Mouse (Mus musculus): ENCODE measurements at regions not wholly inside any gene's neighbourhood (a gene's known extent, or its start where the extent isn't known, plus 50 kb on each side); places are given as distances from the start of the nearest gene placed in this dataset.
A peak's percentile ranks its signal among the peaks of the same experiment; 100 is the strongest.

- 48% methylated on average over 3 of the region's 3 CpGs for WGBS
- Histone ChIP-seq H3K27ac (ENCODE audit: poor library complexity, severe bottlenecking) (no peak overlapping the region), H3K4me2 (no peak overlapping the region), H3K9ac (no peak overlapping the region), H3K36me3 (no peaks in the 10 kb centered on the region), H3K4me1 (replicated peaks) (peaks cover 30% of the 10 kb centered on the region), H3K27me3 (replicated peaks) (no peaks in the 10 kb centered on the region), H3K4me3 (no peak overlapping the region), H3K9me3 (replicated peaks) (no peaks in the 10 kb centered on the region)
- no peak for ATAC-seq (ENCODE audit: insufficient number of reproducible peaks, low FRiP score)
Measured at GRCm38 (mm10) chr17:27339823-27340222, 135.6 kb upstream of the Lemd2 start.

- no peak overlapping the region for H3K27ac ChIP-seq (ENCODE audit: poor library complexity, severe bottlenecking)
- H3K27me3 ChIP-seq (replicated peaks), result no peaks in the 10 kb centered on the region
- no peaks in the 10 kb centered on the region for H3K36me3 ChIP-seq
- no peak for ATAC-seq (ENCODE audit: insufficient number of reproducible peaks, low FRiP score)
- WGBS, result 76% methylated on average over 2 of the region's 2 CpGs
- H3K4me2 ChIP-seq, result no peak overlapping the region
- H3K9ac ChIP-seq, result no peak overlapping the region
- H3K9me3 ChIP-seq (replicated peaks), result no peaks in the 10 kb centered on the region
- peaks cover 30% of the 10 kb centered on the region for H3K4me1 ChIP-seq (replicated peaks)
- H3K4me3 ChIP-seq, result no peak overlapping the region
Measured at GRCm38 (mm10) chr17:27339261-27339660, 135.0 kb upstream of the Lemd2 start.

DNA sequence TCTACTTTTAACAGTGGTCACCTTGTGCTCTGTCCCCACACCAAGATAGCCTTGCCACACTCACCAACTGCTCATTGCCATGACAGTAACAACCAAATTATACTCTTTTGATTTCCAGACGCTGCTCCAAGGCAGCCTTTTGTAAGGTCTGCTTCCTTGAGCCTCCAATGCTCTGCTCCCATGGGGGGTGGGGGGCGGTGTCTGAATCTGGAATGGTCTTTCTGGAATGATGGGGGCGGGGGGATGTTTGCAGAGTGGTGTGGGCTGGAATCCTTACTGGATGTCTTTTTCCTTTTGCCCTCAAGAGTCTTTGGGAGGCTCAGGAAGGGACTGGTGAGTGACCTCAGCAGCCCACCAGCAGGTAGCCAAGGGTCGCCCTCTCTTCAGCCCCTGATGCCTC, 131.4 kb upstream of the Lemd2 start:
- no peak overlapping the region for H3K4me2 ChIP-seq
- no peak for ATAC-seq (ENCODE audit: insufficient number of reproducible peaks, low FRiP score)
- no peak overlapping the region for H3K4me3 ChIP-seq
- H3K9me3 ChIP-seq (replicated peaks), result no peaks in the 10 kb centered on the region
- H3K27ac ChIP-seq (ENCODE audit: poor library complexity, severe bottlenecking), result no peak overlapping the region
- H3K4me1 ChIP-seq (replicated peaks), result peaks cover 20% of the 10 kb centered on the region
- 65% methylated on average over 4 of the region's 4 CpGs for WGBS
- H3K36me3 ChIP-seq, result no peaks in the 10 kb centered on the region
- peaks cover 8% of the 10 kb centered on the region; the same call in 1 of the 2 replicates for H3K27me3 ChIP-seq (replicated peaks)
- no peak overlapping the region for H3K9ac ChIP-seq

GRCm38 (mm10) chr17:27333593-27333992, 129.3 kb upstream of the Lemd2 start:
- no peak overlapping the region for H3K9ac ChIP-seq
- peaks cover 24% of the 10 kb centered on the region for H3K4me1 ChIP-seq (replicated peaks)
- H3K9me3 ChIP-seq (replicated peaks), result no peaks in the 10 kb centered on the region
- ATAC-seq (ENCODE audit: insufficient number of reproducible peaks, low FRiP score), result no peak
- H3K27me3 ChIP-seq (replicated peaks), result peaks cover 13% of the 10 kb centered on the region; the same call in 1 of the 2 replicates
- H3K27ac ChIP-seq (ENCODE audit: poor library complexity, severe bottlenecking), result 0 out of 2 replicates have a peak overlapping the region, but pooled peaks have one; percentile 26
- no peaks in the 10 kb centered on the region for H3K36me3 ChIP-seq
- H3K4me2 ChIP-seq, result no peak overlapping the region
- 75% methylated on average over 16 of the region's 16 CpGs for WGBS
- H3K4me3 ChIP-seq, result no peak overlapping the region

GRCm38 (mm10) chr17:27333141-27333540, 128.9 kb upstream of the Lemd2 start:
- no peaks in the 10 kb centered on the region for H3K9me3 ChIP-seq (replicated peaks)
- peaks cover 24% of the 10 kb centered on the region for H3K4me1 ChIP-seq (replicated peaks)
- H3K9ac ChIP-seq, result no peak overlapping the region
- no peak overlapping the region for H3K4me3 ChIP-seq
- H3K36me3 ChIP-seq, result no peaks in the 10 kb centered on the region
- H3K27ac ChIP-seq (ENCODE audit: poor library complexity, severe bottlenecking), result 0 out of 2 replicates have a peak overlapping the region, but pooled peaks have one; percentile 26
- 70% methylated on average over 6 of the region's 6 CpGs for WGBS
- no peak overlapping the region for H3K4me2 ChIP-seq
- peaks cover 17% of the 10 kb centered on the region; the same call in 1 of the 2 replicates for H3K27me3 ChIP-seq (replicated peaks)
- ATAC-seq (ENCODE audit: insufficient number of reproducible peaks, low FRiP score), result peak; percentile 64

DNA sequence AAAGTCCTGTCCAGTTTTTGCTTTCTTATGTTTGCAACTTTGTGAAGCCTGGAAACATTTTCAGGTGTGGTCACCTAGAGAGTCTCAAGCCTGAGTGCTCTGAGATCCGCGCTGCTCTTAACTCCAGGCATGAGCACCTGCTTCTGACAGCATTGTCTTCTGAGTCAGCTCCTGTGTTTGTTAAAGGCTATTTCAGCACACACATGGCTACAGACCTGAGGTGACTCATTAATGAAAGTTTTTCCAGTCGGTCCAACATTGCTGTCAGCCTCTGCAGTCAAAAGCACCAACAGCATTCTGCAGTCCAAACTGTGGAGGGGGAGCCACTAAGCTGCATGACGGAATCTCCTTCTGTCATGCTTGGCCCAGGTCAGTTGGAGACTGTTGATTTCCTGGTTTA, 127.8 kb upstream of the Lemd2 start:
- Histone ChIP-seq H3K9me3 (replicated peaks) (no peaks in the 10 kb centered on the region), H3K4me3 (no peak overlapping the region), H3K4me1 (replicated peaks) (peaks cover 24% of the 10 kb centered on the region), H3K36me3 (no peaks in the 10 kb centered on the region), H3K9ac (no peak overlapping the region), H3K27ac (ENCODE audit: poor library complexity, severe bottlenecking) (no peak overlapping the region), H3K27me3 (replicated peaks) (peaks cover 20% of the 10 kb centered on the region; the same call in 1 of the 2 replicates), H3K4me2 (no peak overlapping the region)
- 80% methylated on average over 4 of the region's 4 CpGs for WGBS
- ATAC-seq (ENCODE audit: insufficient number of reproducible peaks, low FRiP score), result no peak

GRCm38 (mm10) chr17:27331630-27332029, 127.4 kb upstream of the Lemd2 start:
- ATAC-seq (ENCODE audit: insufficient number of reproducible peaks, low FRiP score), result no peak

DNA sequence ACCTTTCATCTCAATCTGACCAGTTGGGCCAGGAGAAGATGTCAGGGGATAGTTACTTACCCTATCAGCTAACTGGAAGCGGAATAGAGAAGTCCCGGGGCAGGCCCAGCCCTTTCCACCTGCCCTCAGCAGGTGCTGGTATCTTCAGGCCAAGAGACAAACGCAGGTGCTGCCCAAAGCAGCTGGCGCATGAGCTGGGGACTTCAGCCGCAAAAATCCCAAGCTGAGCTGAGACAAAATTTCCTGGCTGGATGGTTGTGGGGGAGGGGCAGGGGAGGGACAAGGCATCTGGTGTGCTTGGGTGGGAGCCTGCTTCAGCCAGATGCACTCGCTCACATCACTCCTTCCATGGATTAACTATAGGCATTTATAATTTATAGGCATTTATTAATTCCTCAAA, 125.5 kb upstream of the Lemd2 start:
- 57% methylated on average over 6 of the region's 6 CpGs for WGBS
- ATAC-seq (ENCODE audit: insufficient number of reproducible peaks, low FRiP score), result no peak
- no peak overlapping the region for H3K4me2 ChIP-seq
- H3K36me3 ChIP-seq, result no peaks in the 10 kb centered on the region
- peaks cover 38% of the 10 kb centered on the region for H3K27me3 ChIP-seq (replicated peaks)
- H3K9ac ChIP-seq, result no peak overlapping the region
- no peaks in the 10 kb centered on the region for H3K9me3 ChIP-seq (replicated peaks)
- peaks cover 7% of the 10 kb centered on the region for H3K4me1 ChIP-seq (replicated peaks)
- no peak overlapping the region for H3K27ac ChIP-seq (ENCODE audit: poor library complexity, severe bottlenecking)
- H3K4me3 ChIP-seq, result no peak overlapping the region

More at GRCm38 (mm10) chr17:27331630-27332029, 127.4 kb upstream of the Lemd2 start:
- WGBS, result 90% methylated on average over 5 of the region's 5 CpGs
- H3K9me3 ChIP-seq (replicated peaks), result no peaks in the 10 kb centered on the region
- peaks cover 20% of the 10 kb centered on the region for H3K4me1 ChIP-seq (replicated peaks)
- H3K9ac ChIP-seq, result no peak overlapping the region
- H3K4me3 ChIP-seq, result no peak overlapping the region
- H3K4me2 ChIP-seq, result no peak overlapping the region
- peaks cover 21% of the 10 kb centered on the region; the same call in 1 of the 2 replicates for H3K27me3 ChIP-seq (replicated peaks)
- no peak overlapping the region for H3K27ac ChIP-seq (ENCODE audit: poor library complexity, severe bottlenecking)
- H3K36me3 ChIP-seq, result no peaks in the 10 kb centered on the region

- Histone ChIP-seq H3K4me2 (no peak overlapping the region), H3K9me3 (replicated peaks) (no peaks in the 10 kb centered on the region), H3K4me3 (no peak overlapping the region), H3K4me1 (replicated peaks) (peaks cover 8% of the 10 kb centered on the region), H3K9ac (no peak overlapping the region), H3K36me3 (no peaks in the 10 kb centered on the region), H3K27ac (ENCODE audit: poor library complexity, severe bottlenecking) (no peak overlapping the region), H3K27me3 (replicated peaks) (peaks cover 38% of the 10 kb centered on the region)
- ATAC-seq (ENCODE audit: insufficient number of reproducible peaks, low FRiP score), result no peak
- 85% methylated on average over 8 of the region's 8 CpGs for WGBS
Measured at GRCm38 (mm10) chr17:27329183-27329582, 124.9 kb upstream of the Lemd2 start.

- 7% methylated on average over 18 of the region's 18 CpGs for WGBS
- peak; percentile 86 for ATAC-seq (ENCODE audit: insufficient number of reproducible peaks, low FRiP score)
- no peak overlapping the region for H3K27ac ChIP-seq (ENCODE audit: poor library complexity, severe bottlenecking)
- H3K4me3 ChIP-seq, result peak overlapping the region; percentile 20
- no peaks in the 10 kb centered on the region for H3K9me3 ChIP-seq (replicated peaks)
- H3K4me2 ChIP-seq, result peak overlapping the region; percentile 60
- H3K9ac ChIP-seq, result no peak overlapping the region
- H3K36me3 ChIP-seq, result no peaks in the 10 kb centered on the region
- peaks cover 8% of the 10 kb centered on the region for H3K4me1 ChIP-seq (replicated peaks)
- peaks cover 36% of the 10 kb centered on the region for H3K27me3 ChIP-seq (replicated peaks)
Measured at GRCm38 (mm10) chr17:27325002-27325460, 120.8 kb upstream of the Lemd2 start.

DNA sequence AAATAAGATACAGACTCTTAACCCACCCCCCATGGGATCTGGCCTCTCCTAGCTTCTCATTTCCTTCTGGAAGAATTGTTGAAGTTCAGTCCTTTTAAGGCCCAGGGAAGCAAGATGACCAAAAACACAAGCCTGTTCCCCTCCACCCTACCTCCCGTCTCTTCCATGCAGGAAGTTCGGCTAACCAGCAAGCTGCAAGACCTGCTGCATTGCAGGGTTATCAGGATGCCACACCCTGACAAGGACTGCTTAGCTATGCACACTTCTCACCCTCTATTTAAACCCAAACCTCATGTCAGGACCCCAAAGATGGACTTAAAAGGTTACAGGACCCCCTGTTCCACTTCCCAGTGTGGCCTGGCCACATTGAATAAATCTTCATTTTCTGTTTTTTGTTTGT, 119.2 kb upstream of the Lemd2 start:
- H3K9me3 ChIP-seq (replicated peaks), result no peaks in the 10 kb centered on the region
- no peaks in the 10 kb centered on the region for H3K36me3 ChIP-seq
- H3K9ac ChIP-seq, result no peak overlapping the region
- no peak for ATAC-seq (ENCODE audit: insufficient number of reproducible peaks, low FRiP score)
- WGBS, result 30% methylated on average over 2 of the region's 2 CpGs
- peaks cover 8% of the 10 kb centered on the region for H3K4me1 ChIP-seq (replicated peaks)
- H3K27me3 ChIP-seq (replicated peaks), result peaks cover 42% of the 10 kb centered on the region
- no peak overlapping the region for H3K27ac ChIP-seq (ENCODE audit: poor library complexity, severe bottlenecking)
- no peak overlapping the region for H3K4me2 ChIP-seq
- no peak overlapping the region for H3K4me3 ChIP-seq

DNA sequence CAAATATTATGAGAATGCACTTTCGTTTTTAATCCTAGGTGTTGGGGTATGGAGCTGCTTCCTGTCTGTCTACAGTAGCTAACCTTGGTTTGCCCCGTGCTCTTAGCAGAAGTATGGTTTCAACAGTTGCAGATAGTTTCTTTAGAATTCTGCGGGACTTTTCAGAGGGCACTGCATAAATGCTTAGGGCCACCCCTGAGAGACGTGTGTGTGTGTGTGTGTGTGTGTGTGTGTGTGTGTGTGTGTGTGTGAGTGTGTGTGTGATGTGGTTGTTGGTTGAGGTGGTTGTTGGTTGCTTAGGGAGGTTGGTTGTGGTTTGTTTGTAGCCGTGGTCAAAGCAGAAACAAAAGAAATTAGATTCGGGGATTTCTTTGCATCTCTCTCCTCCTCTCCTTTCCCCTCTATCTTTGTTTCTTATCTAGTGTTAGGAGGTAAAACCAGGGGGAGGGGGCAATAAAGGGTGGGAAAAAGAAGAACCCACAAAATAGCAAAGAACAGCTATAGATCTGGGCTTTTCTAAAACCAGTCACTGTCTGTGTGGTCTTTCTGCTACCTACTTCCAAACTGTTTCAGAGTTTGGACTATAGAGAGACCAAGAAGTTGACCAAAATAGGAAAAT, 118.7 kb upstream of the Lemd2 start:
- WGBS, result 63% methylated on average over 6 of the region's 6 CpGs
- peaks cover 37% of the 10 kb centered on the region for H3K27me3 ChIP-seq (replicated peaks)

More for the DNA sequence above, 118.7 kb upstream of the Lemd2 start:
- Histone ChIP-seq H3K4me3 (no peak overlapping the region), H3K9me3 (replicated peaks) (no peaks in the 10 kb centered on the region), H3K4me1 (replicated peaks) (peaks cover 13% of the 10 kb centered on the region), H3K9ac (no peak overlapping the region), H3K4me2 (no peak overlapping the region), H3K27ac (ENCODE audit: poor library complexity, severe bottlenecking) (no peak overlapping the region), H3K36me3 (no peaks in the 10 kb centered on the region)
- ATAC-seq (ENCODE audit: insufficient number of reproducible peaks, low FRiP score), result no peak
